Mouse (Mus musculus) liver, adult 2 months (tissue): ENCODE results near the gene Cacna1g.

Experiments
- CTCF ChIP-seq: fragments of 200-500 bp; IDR thresholded peaks from 2 replicates; pipeline ENCODE4 v1.5.1; 2011; ENCODE audit warnings: low read depth, low read length, control low read depth
- POLR2A ChIP-seq: fragments of 200-500 bp; IDR thresholded peaks from 2 replicates; pipeline ENCODE4 v1.6.1; 2011; ENCODE audit warnings: low read length, control low read depth; ENCODE audit not compliant: insufficient read depth; ENCODE audit errors: extremely low read depth

- TF ChIP-seq CTCF (no peak), POLR2A (no peak)
Measured at GRCm38 (mm10) chr11:94472585-94472915, 1.4 kb downstream of the Cacna1g start.
